Mouse (Mus musculus): Measurements from ENCODE around the gene Rsg1.
A peak's percentile ranks its signal among the peaks of the same experiment; 100 is the strongest.

Gene Rsg1

DNA sequence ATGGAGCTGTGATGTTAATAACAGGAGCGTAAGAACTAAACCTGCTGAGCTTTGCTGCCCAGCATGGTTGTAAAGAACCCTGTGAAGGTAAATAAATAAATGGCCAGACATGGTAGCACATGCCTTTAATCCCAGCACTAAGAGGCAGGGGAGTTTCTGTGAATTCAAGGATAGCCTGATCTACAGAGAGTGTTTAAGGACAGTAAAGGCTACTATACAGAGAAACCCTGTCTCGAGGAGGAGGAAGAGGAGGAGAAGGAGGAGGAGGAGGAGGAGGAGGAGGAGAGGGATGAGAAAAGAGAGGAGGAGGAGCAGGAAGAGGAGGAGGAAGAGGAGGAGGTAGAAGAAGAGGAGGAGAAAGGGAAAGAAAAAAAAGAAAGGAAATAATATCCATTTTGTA is 414 bp upstream of the Rsg1 start:
- no peak for DNase-seq

GRCm38 (mm10) chr4:141214337-141214851 is 638 bp downstream of the Rsg1 start:
- DNase-seq, result peak; percentile 72 to 74

DNA sequence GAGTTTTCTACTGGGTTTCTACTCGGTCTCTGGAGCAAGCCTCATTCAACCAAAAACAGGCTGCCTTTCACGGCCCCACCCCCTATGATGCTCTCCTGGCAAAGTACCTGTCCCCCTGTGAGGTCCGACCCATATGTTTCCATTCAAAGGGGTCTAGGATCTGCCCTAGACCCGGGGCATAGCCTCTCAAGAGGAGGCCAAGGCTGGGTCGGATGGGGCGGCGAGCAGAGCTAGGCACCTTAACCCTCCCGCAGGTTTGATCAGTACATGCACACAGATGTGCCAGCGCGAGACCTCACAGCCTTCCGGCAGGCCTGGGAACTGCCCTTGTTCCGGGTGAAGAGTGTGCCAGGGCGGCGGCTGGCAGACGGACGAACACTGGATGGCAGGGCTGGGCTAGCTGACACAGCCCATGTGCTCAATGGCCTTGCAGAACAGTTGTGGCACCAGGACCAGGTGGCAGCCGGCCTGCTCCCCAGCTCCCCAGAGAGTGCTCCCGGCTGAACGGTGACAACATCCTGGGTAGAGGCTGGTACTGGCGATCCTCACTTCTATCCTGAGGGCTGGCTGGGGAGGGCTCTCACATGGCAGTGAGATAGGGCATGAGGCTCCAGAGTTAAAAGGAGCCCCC is 5.9 kb downstream of the Rsg1 start:
- no peak for DNase-seq

GRCm38 (mm10) chr4:141221848-141222247 is 8.1 kb downstream of the Rsg1 start:
- DNase-seq, result no peak

DNA sequence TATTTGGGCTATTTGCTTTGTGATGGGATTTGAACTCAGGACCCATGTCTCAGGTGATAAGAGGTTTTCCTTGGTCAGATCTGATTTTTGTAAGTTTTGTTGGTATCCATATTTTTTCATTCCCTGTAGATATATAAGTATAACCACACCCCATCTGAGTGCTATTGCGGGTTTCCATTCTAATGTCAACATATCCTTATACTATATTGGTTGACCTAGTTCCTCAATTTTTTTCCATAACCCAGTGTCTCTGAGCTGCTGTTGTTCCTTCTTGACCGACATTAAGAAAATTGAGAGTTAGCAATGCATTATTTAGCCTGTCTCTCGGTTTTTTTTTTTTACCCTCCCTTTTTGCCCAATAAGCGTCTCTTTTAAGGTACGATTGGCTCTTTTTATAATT is 9.0 kb downstream of the Rsg1 start:
- no peak for DNase-seq

DNA sequence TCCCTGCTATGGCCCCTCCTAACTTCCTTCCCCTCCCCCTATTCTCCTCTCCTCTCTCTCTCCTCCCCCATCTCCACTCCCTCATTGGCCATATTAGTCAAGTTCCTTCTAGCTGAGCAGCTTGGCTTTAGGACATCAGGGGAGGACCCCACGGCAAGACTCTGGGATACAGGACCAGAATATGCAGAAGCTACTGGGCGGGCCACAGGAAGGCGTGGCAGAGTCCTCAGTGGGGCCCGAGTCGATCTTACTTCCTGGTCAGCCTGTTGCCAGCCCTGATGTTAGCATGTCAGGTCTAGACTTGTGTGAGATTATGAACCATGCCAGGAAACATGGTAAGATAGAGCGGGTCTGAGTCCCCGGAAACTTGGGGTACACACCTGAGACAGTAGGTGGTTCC is 14.9 kb downstream of the Rsg1 start:
- DNase-seq, result no peak

- no peak for DNase-seq
Measured at GRCm38 (mm10) chr4:141233196-141233595, 19.4 kb downstream of the Rsg1 start.

- DNase-seq, result no peak
Measured at GRCm38 (mm10) chr4:141235537-141236111, 21.9 kb downstream of the Rsg1 start.

DNA sequence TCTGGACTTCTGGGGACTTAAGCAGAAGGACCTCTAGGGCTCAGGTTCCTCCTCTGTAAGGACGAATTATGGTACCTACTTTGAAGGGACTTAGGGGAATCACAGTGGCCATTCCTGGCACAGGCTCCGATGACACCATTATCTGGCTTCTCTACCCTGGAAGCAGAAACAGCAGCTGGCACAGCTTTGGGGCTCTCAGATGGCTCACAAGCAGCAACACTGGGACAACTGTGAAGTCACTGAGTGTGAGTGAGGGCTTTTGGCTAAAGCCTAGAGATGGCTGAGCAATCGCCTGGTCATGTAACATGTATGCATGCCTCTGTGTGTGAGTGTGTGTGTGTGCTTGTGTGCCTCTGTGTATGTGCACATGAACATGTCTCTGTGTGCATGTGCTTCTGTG is 23.1 kb downstream of the Rsg1 start:
- no peak for DNase-seq

- no peak for DNase-seq
Measured at GRCm38 (mm10) chr4:141238492-141239387, 25.0 kb downstream of the Rsg1 start.

DNA sequence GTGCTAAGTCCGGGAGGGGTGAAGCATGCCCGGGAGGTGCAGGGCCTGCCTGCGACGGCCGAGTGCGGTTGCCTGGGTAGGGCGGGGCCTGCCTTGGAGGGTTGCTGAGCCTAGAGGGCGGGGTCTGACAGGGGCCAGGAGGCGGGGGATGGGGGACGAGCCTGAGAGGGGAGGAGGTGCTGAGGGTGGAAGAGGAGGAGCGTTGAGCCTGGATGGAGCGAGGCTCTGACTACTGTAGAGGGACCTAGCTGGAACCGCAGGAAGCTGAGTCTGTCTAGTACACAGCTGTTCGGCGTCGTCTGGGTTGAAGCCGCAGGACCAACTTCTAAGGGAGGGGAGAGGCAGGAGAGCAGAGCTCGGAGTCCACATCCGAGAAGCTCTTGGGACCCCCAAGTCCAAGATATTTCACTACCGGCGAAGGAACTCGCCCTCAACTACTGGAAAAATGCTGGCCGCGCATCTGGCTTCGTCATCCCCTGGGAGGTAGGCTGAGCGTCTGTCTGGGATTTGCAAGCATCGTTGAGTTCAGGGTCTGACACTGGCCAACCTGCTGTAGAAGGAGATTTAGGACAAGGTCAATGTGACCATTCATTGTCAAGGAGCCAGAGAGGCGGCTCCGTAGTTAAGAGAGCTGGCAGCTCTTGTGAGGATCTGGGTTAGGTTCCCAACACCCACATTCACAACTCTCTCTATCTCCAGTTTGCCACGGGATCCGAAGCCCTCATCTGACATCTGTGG is 25.8 kb downstream of the Rsg1 start, which contains the start of gene Arhgef19:
Gene Arhgef19 (plus strand): TSS at position 112 of the 738 bp plus-strand sequence.
- peak; percentile 81 to 86 for DNase-seq

- DNase-seq, result no peak
Measured at GRCm38 (mm10) chr4:141240617-141241016, 26.9 kb downstream of the Rsg1 start.

DNA sequence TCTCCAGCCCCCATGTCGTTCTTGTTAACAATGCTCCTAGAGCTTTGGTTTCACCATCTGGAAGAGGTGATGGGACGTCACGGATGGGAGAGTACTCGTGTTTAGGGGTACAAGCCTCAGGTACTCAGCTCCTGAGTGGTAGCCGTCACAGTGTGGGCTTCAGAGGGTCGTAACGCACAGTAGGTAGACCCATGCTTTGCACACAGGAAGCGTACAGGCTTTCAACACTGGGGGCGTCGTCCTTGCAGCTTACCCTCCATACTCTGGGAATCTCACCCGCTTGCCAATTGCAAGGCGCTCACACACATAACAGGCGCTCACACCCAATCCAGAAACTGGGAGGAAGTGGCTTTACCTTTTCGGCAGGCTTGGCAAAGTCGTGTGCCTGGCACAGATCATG is 28.1 kb downstream of the Rsg1 start:
- DNase-seq, result no peak

DNA sequence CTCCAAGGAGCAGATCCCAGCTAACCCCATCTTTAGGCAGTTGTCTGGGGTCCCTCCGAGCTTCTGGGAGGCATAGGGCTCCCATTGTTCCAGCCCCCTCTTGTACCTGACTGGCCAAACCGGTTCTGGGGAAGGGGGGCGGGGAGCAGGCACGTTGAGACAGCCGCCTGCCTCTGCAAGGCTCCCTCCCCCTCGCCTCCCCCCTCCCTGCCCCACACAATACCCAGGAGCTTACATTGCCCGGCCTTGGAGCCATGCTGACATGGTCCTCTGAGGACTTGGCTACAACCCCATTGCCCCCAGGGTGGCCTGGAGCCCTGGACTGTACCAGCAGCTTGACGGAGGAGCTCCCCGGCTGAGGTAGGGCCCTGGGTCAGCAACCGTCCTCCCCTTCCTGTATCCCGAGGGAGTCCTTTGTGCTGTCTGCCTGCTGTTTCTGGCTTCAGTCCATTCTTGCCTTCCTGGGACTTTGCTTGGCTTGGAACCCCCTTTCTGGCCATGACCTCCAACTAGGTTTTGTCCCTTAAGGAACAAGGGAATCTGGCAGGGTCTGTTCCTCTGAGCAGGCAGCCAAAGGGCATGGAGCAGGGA is 29.0 kb downstream of the Rsg1 start:
- no peak for DNase-seq

- DNase-seq, result no peak
Measured at GRCm38 (mm10) chr4:141243636-141244035, 29.9 kb downstream of the Rsg1 start.

- DNase-seq, result no peak
Measured at GRCm38 (mm10) chr4:141244401-141244800, 30.6 kb downstream of the Rsg1 start.

- DNase-seq, result no peak
Measured at GRCm38 (mm10) chr4:141244931-141245425, 31.2 kb downstream of the Rsg1 start.

GRCm38 (mm10) chr4:141246089-141246997 is 32.6 kb downstream of the Rsg1 start:
- DNase-seq, result no peak

- DNase-seq, result no peak
Measured at GRCm38 (mm10) chr4:141246998-141247350, 33.2 kb downstream of the Rsg1 start.

- DNase-seq, result no peak
Measured at GRCm38 (mm10) chr4:141247776-141248613, 34.2 kb downstream of the Rsg1 start.

All from thymus, postnatal 36 days (tissue).